Mouse (Mus musculus) granulocyte monocyte progenitor cell, adult 5-6 weeks (primary cell): ENCODE data around the gene Pycr1. TPM values are rescaled to one million over a fixed set of nuclear protein-coding genes. Genes with fewer than 3 reads are reported as not detected.

ENCODE experiments used
- ATAC-seq: replicated peaks from 2 replicates; pipeline ENCODE4 v1.8.0; 2016; ENCODE audit warnings: mild to moderate bottlenecking, moderate TSS enrichment, inconsistent platforms; ENCODE audit not compliant: poor library complexity, severe bottlenecking
- total RNA-seq, 2 experiments: library from RNA; stranded (forward) in 1 of 2; stranded (reverse) in 1 of 2; fragments of 200-712, 200-1000 nt in 1 of 2; fragments of >200 nt in 1 of 2; fragmentation: Nextera tagmentation in 1 of 2; gene quantifications; 2 replicates each; pipeline ENCODE4 v1.2.3; 2014 to 2017

Pycr1 gene
- total RNA-seq, 2 experiments from 2014 or later = 4.6 to 14.6 TPM

DNA sequence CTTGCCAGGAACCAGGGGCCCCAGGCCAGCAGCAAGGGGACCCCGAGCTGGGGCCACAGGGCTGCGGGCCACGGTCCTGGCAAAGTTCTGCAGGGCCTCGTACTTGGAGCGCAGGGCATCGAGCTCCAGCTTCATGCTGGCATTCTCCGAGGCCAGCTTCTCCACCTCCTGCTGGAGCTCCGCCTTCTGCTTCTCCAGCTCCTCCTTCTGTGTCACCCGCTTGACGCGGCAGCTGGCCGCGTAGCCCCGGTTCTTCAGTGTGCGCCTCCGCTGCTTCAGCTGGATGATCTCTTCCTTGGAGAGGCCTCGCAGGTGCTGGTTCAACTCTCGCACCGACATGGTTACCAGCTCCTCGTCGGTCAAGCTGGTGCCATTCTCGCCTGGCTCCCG, 14.2 kb downstream of the Pycr1 start:
- peak; percentile 13 for ATAC-seq

DNA sequence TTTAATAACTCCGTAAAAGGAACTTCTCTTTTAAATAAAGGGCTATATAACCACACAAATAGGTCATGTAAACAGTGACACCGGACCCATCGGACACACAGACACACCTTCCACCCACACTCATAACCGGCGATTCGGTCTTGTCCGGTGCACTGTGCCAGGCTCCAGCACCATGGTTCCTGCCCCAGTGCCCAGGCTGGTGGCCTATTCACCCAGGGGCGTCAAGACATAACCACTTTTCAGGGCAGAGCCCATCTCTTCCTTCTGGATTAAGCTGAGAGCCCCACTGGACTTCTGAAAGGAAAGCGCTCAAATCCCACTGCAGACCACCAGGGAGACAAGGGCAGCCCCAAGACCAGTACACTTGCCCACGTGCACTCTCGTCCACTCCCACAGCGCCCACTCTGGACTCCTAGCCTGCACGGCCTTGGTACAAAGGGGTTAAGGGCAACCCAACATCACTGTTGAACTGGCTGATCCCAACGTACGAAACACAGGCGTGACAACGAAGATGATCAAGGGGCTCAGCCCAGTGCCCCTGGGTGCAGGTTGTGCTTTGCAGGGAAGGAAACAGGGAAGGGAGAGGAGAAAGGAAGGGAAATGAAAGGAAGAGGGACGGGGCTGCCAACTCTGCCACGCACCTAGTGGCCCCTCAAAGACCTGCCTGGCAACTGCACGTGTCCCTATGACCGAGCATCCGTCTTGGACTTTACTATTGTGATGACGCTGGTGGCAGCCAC, 14.8 kb downstream of the Pycr1 start:
- no peak for ATAC-seq

DNA sequence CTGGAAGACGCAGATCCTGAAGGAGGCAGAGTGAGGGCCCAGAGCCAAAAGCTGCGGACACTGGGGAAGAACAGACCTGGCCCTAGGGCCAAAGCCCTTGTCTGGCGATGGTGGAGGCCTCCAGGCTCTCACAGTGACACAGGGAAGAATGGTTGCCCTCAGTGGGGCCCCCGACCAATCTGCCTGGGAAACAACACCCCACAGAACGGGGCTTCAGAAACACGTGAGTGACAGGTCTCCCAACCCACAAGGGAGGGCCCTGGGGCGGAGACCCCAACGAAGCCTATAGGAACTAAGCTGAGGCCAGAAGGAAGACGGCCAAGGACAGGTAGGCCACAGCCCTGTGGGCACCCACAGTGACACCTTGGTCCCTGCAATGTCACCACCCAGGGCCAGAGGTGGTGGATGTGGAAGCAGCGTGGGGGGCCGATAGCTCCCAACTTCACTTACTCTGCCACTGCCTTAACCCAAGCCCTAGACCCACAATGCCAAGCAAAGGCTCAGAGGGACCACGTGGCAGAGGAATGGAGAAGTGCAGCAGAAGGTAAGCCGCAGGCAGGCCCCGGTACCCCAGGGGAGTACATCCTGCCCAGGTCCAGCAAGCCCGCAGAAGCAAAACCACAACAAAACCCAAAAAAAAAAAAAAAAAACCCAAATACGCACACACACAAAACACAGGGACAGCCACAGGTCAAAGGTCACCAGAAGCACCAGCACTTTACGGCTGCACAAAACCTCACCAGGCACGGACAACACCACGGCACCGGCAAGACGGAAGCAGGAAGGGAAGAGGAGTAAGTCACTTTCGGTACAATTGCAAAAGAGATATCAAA, 15.9 kb downstream of the Pycr1 start:
- ATAC-seq = peak; percentile 26

DNA sequence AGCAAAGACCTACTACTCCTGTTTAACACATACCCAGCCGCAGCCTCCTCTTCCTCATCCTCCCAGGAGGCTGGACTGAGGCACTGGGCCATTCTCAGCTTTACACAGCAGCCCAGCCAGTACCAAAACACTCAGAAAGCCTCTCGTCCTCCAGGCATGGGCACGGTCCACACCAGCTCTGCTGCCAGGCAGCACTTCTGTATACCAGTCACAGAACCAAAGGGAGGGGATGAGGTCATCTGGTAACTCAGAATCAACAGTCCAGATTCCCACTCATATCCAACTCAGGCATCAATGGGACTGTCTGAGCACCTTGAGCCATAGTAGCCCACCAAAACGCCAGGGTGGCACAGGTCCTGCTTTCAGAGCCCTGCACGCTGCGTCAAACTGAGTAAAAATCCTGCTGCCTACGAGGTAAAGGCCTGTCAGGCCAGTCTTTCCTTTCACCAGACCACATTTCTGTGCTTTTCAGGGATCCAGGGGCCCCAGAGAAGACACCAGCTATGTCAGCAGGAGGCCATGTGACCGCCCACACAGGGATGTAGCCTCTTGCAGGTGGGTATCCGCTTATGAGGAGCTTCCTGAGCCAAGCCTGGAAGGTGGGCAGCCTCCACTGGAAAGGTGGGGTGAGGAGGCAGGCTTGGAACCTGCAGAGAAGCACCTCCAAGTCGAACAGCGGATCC, 16.6 kb downstream of the Pycr1 start:
- no peak for ATAC-seq

DNA sequence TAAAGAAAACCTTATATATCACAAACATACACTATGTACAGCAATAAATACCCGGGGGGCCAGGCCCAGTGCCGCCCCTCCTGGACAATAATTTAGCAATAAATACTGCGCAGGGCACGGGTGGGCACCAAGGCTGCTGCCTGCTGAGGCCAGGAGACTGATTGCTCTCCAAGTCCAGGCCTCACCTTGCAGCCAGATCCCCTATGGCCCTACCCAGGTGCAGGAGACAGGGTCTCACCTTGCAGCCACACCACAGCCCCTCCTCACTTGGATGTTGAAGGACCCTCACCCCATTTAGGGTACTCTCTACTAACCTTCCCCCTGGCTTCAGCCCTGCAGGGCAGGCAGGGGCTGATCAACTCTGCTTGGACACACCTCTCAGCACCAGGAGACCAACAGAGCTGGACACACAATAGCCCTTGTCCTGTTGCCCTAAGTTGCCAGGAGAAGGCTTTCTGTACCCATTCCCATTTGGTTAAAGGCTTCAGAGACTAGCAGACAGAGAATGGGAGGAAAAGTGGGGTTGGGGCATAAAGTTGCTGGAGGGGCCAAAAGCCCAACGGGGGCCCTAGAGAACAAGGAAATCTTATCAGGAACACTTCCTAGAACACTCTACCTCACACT, 18.3 kb downstream of the Pycr1 start, which contains the start of gene Sirt7:
Gene Sirt7, minus strand, starts transcription at position 89 of the 624 bp plus-strand sequence.
- no peak for ATAC-seq

DNA sequence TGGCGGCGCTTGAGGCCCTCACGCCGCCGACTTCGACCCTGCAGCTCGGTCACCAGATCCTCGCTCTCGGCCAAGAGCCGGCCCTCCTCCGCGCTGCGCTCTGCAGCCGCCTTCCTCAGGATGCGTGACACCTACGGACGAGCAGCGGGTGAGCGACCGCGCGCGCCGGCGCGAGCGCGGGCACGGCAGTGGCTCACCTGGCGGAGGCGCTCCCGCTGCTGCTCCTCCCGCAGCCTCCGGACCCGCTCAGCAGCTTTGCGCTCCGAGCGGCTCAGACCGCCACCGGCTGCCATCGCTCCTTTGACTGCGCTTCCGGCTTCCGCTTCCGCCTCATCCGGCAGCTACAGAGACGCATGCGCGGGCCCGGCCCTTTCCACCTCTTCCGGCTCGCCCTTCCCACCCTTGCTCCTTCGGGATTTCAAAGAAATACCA, 18.9 kb downstream of the Pycr1 start:
- ATAC-seq = peak; percentile 28

DNA sequence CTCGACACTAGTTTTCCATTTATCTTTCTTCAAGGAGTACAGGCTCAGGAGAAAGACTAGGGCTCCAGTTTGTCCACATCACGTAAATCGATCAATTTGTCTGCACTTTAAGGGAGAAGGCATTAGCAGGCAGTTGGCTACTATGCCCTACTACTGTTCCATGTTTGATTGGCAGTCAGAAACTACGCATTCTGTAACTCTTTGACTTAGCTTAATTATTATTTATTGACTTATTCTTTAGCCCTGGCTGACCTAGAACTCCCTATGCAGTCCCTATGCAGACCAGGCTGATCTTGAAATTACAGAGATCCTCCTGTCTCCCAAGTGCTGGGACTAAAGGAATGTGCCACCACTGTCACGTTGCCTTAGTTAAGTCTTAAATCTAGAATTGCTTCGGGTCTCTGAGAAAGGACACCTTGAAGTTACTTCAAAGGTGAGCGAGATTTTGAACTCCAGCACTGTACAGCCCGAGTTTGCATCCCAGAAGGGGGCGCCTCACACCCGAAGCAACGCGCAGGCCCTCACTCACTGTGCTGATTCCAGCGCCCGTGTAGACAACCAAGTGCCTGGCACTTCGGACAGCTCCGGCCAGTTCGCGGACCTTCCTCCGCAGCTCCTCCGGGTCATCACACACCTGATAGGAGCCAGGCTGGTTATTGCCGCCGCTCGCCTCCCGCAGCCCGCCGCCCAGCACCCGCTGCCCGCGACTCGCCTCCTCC, 19.4 kb downstream of the Pycr1 start:
- 0 out of 2 replicates have a peak, but pooled peaks have one; percentile 18 for ATAC-seq

DNA sequence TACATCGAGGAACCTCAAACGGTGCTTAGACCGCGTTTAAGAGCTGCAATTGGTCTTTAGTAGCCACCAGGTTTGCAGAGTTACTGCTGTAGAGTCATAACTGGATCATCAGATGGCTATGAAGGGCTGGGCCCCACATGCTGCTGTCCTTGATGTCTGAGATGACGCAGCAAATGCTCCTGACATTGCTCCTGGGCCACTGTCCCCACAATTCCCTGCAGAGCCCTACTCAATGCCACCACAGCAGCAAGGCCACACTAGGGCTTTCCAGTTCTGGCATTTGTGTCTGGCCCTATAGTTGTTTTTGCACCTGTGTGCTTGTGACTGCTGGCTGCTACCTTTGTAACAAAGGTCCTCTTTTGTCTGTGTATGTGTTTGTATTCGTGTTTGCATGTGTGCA, 20.8 kb downstream of the Pycr1 start:
- ATAC-seq = no peak

DNA sequence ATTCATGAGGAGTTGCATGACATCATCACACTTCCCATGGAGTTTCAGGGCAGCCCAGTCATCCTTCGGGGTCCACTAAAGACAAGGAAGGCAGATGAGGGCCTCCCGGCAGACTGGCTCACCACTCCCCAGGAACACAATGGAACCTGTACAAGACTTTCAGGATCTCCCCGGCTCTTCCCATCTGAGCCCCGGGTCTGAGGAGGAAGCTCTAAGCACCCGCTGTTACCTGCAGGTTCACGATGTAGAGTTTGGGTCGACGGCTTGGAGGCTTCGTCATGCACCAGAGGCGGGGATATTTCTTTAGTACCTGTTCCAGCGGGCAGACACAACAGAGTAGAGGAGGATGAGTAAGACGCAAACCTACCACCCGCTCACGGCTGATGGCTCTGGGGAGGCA, 23.4 kb downstream of the Pycr1 start:
- ATAC-seq = no peak

DNA sequence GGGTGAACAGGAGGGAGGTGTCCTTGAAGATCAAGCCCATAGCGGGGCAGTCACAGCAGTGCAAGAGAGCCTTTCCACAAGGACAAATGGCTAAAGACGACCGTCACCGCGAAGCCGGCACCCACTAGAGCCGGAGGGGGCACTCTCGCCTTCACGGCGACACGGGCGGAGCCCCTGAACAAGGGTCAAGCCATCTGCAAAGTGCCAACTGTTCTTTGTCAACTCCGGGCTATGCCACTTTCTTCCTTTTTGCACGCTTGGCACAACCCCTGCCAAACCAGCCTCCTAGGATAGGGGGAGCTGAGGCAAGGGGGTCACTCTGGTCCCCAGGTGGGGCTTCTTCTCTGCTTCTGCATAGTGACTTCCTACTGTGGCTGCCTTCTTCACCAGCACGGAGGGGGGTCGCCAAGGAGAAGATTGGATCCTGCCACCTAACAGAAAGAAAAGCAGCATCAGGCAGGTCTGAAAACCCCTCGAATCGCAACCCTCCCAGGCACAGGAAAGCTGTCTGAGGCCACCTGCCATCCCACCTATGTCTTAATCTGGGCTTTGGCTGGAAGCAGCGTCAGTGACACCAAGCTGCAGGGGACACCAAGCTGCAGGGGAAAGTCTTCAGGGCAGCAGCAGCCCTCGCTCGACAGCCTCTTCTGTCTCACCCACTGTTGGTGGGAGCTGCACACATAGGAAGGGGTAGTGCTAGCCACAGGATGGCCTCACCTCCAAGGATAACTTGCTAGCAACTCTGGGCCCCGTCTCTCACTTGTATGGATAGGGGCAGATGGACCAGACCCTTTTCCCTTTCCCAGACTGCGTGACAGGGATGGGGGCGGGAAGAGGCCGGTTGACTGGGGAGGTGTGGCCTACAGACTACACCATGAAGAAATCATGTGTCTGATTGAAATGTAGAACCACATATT, 24.7 kb downstream of the Pycr1 start:
- no peak for ATAC-seq

DNA sequence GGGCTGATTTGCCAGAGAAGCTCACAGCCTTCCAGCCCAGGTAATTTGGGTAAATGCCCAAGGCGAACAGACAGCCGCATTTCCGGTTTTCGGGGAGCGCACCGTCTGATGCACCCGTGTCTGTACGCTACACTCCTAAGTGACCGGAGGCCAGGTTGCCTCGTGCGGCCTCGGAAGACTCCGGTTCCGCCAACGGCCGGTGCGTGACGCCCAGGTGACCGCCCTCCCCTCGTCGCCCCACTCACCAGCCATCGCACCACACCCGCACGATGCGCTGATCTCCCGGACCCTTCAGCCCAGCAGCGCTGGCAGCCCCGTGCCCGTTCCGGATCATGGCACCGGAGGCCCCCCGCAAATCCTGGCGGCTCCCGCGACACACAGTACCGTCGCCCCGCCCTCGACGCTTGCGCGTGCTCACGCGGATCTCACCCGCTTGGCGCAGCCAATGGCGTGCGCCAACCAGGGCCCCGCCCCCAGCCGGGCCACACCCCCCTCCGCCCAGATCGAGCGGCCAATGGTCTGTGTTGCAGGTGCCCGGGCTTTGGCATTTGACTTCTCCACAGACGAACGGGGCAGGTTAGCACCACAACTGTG, 26.0 kb downstream of the Pycr1 start, which contains the start of gene Pcyt2:
Gene Pcyt2, minus strand, starts transcription at position 418 of the 594 bp plus-strand sequence.
- peak; percentile 94 for ATAC-seq

DNA sequence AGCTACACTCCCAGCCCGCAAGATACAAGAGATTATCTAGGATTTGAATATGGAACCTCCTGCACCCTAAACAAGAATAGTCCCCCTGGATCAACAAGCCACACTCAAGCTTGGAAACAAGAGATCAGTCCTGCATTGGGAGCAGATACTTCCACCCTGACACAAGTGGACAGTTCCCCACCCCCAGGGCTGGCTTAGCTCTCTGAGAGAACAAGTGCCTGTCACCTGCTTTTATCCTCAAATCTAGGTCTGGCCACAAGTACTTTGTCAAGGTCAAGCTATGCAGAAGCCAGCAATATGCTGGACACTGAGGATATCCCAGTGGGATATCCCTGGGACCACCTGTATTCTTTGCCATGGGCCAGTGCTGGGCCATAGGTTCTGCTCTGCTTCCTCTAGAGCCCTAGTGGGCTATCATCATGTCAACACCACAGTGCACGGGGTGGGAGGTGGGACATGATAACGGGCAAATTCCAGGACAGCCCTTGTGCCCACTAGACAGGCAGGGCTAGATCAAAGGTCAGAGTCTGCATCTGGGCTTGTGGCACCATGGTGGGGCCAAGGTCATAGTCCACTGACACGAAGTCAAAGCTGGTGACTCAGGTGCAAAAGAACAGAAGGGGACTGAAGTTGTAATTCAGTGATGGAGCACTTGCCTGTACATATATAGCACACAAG, 26.8 kb downstream of the Pycr1 start:
- ATAC-seq = no peak

DNA sequence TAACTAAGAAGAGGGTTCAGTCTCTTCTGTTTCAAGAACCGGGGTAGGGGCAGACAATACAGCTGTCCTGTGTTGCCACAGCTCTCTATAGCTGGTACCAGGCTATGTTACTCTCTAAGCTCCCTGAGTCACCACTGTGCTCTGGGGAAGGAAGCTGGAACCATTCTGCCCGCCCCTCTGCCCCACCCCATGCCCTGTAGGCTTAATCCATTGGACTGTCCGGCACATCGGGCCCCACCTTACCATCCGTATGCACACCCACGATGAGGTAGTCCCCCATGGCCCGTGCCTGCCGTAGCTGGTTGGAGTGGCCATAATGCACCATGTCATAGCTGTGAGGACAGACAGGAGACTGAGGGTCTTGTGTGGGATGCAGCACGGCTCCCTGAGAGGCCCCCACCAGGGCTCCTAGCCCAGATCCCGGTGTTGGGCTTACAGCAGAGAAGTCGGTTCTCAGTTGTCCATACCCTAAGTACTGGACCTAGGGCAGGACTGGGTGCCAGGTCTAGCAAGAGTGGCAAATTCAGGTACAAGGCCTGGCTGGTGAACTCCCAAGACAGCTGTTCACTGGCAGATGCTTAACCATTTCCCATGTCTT, 27.9 kb downstream of the Pycr1 start:
- ATAC-seq = no peak

DNA sequence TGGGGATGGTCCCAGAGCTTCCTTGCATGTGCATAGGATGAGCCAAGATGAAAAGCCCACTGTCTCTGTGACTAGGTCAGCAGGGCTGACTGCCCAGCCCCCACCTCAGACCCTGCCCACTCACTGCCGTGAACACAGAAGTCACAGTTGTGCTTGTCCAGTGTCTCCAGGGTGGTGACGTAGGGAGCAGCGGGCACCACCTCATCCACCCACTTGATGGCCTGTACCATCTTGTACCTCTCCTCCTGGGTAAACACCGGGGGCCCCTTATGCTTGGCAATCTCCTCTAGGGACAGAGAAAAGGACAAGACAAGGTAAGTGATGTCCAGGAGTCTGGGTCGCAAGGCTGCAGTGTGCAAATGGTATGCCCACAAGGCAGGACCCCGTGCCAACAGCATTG, 28.4 kb downstream of the Pycr1 start:
- no peak for ATAC-seq

DNA sequence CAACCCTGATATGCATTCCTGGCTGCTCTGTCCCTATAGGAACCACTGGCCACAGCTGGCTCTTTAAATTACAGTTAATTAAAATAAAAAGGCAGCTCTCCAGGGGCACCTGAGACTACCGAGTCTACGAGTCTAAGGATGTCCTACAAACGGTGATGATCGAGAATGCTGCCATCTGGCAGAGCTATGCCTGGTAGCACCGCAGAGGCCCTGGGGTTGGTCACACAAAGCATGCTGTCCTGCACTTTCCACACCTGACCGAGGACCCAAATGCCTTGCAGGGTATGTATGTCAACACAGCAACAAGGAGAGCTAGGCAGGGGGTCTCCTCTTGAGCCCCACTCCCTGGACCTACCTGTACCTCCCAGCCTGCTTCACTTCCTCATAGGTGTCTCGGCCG, 29.6 kb downstream of the Pycr1 start:
- no peak for ATAC-seq

DNA sequence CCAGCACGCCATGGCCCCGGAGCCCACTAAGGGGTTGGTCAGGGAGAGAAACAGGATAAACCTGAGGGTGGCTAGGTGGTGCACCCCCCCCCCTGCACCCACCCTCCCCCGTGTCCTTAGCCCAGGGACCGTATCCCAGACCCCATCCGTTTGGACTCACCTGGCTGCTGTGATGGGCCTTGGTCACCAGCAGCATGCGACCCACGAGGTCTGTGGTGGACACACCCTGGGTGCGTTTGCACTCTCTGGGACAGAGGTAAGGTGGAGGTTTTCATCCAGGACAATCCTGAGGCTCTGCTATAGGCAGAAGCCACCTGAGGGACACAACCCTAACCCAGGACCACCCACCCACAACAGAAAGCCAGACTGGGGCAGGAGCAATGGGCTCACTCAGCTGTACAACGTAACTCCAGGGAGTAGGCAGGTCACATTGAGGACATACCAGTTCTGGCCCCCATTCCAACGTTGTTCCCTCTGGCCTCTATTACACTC, 30.0 kb downstream of the Pycr1 start:
- ATAC-seq = no peak

DNA sequence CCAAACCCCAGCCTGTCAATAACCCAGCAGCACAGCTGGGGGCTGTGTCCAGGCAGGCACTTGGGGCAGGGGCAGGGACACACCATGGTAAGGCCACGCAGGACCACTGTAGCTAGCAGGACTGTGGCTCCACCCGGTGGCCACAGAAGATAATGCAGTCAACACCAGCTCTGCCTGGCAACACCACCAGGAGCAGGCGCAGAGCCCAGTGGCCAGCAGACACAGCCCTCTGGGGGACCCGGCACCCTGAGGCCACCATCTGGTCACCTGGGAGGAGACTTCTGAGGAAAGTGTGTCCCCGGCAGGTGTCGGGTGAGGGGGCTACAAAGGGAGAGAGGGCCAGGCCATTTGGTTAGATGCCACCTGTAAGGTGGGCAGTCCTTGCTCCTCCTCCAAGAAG, 30.8 kb downstream of the Pycr1 start:
- ATAC-seq = peak; percentile 67
